Mouse (Mus musculus): ENCODE measurements around the gene Msrb2. TPM values are rescaled to one million over a fixed set of nuclear protein-coding genes. Genes with fewer than 3 reads are reported as not detected.

The Msrb2 gene
- 1.0 and 1.4 TPM in 2 replicates for polyA plus RNA-seq (2012; rRNA removed; ENCODE audit: low replicate concordance)

DNA sequence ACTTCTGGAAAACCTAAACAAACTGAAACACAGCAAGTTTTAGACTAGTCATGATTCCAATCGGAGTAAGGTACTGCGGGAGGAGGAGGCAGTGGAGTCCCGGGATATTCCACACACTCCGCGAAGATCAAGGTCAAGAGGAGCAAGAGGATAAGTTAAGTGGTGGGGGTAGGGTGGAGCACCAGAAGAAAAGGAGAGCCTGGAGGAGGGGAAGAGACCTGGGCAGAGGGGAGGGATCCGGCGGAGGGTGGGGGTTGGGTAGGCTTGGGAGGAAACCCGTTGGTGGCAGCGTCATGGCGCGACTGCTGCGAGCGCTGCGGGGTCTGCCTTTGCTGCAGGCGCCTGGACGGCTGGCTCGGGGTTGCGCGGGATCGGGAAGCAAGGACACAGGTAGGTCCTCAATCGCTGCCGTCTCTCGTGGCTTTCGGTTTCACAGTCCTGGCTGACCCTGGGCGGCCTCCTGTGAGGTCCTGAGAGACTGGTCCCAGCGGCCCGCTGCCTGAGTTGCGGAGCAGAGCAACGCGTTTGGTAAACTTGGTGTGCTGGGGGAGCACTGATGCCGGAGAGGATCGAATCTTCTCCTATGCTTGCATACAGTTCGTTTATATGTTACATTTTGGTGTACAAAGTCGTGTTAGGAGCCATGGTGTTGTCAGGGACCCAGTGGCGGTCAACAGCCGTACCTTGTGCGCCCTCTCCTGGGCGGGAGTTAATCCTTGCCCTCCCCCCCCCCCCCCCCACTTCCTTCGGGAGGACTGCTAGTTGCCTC lies at the start of gene Msrb2:
Gene Msrb2, plus strand, starts transcription at position 51 of the 769 bp plus-strand sequence.

Other genes with a start within 250 kb of the Msrb2 start
- 0.09 TPM in 1 of 2 replicates, not detected in the other for gene Armc3, start 172.1 kb upstream of the Msrb2 start, polyA plus RNA-seq (2012; rRNA removed; ENCODE audit: low replicate concordance)
- 5.7 TPM in 1 of 2 replicates, not detected in the other for gene Ptf1a, start 74.2 kb downstream of the Msrb2 start, polyA plus RNA-seq (2012; rRNA removed; ENCODE audit: low replicate concordance)
- gene 4921504E06Rik, start 182.5 kb downstream of the Msrb2 start, polyA plus RNA-seq (2012; rRNA removed; ENCODE audit: low replicate concordance): not detected in 2 replicates